Mouse (Mus musculus) intestine, embryonic 16.5 days (tissue): ENCODE data around the gene Alox12. TPM values are rescaled to one million over a fixed set of nuclear protein-coding genes. Genes with fewer than 3 reads are reported as not detected.

Source experiments
- ATAC-seq: fragments of 200-750 bp; cut with Nextera tagmentation; 2 replicates; pipeline ENCODE4 v1.8.0; 2017; ENCODE audit warnings: moderate TSS enrichment, moderate library complexity
- H3K27ac ChIP-seq: fragments of 300-500 bp; sonication (generic); 2 replicates; pipeline ENCODE4 v1.5.1; 2014; ENCODE audit warnings: mild to moderate bottlenecking, low read length
- H3K27me3 ChIP-seq: fragments of 300-500 bp; sonication (generic); replicated peaks from 2 replicates; pipeline ENCODE4 v1.6.1; 2014; ENCODE audit warnings: low read length, control low read depth, mixed read lengths; ENCODE audit not compliant: control insufficient read depth, insufficient read depth
- H3K36me3 ChIP-seq: fragments of 300-500 bp; sonication (generic); 2 replicates; pipeline ENCODE4 v1.6.1; 2014; ENCODE audit warnings: low read length, control low read depth; ENCODE audit not compliant: control insufficient read depth, insufficient read depth
- H3K4me1 ChIP-seq: fragments of 300-500 bp; sonication (generic); 2 replicates; pipeline ENCODE4 v1.6.1; 2014; ENCODE audit warnings: low read length, control low read depth, mixed read lengths; ENCODE audit not compliant: control insufficient read depth, insufficient read depth
- H3K4me2 ChIP-seq: fragments of 300-500 bp; sonication (generic); 2 replicates; pipeline ENCODE4 v1.6.1; 2014; ENCODE audit warnings: low read depth, low read length, control low read depth
- H3K4me3 ChIP-seq: fragments of 300-500 bp; sonication (generic); 2 replicates; pipeline ENCODE4 v1.5.1; 2014; ENCODE audit warnings: mild to moderate bottlenecking, low read length
- H3K9ac ChIP-seq: fragments of 300-500 bp; sonication (generic); 2 replicates; pipeline ENCODE4 v1.6.1; 2014; ENCODE audit warnings: low read depth, low read length
- H3K9me3 ChIP-seq: fragments of 300-500 bp; sonication (generic); 2 replicates; pipeline ENCODE4 v1.6.1; 2016; ENCODE audit warnings: low read length, control low read depth; ENCODE audit not compliant: control insufficient read depth
- WGBS: fragments of 180-500 bp; shearing (Covaris S2); extraction: QIAGEN DNeasy Blood & Tissue Kit; methylation state at CpG from one replicate; pipeline ENCODE4 v1.1.7; 2014; 5-methylcytosine and 5-hydroxymethylcytosine counted together
- polyA plus RNA-seq: library from polyadenylated mRNA; unstranded; fragments of >200 nt; fragmentation: Nextera tagmentation; extraction: Ambion mirVana; gene quantifications from 2 replicates; pipeline ENCODE4 v1.2.1, GENCODE M21; 2015

Alox12 gene
- polyA plus RNA-seq, 1 experiment from 2014 or later: 1.8 TPM

GRCm38 (mm10) chr11:70211972-70212371 lies 43.2 kb downstream of the Alox12 start:
- Histone ChIP-seq H3K4me1 (peaks cover 9% of the 10 kb centered on the region), H3K9me3 (no peaks in the 10 kb centered on the region), H3K9ac (no peak overlapping the region), H3K4me2 (no peak overlapping the region), H3K27ac (no peak overlapping the region), H3K4me3 (no peak overlapping the region), H3K36me3 (no peaks in the 10 kb centered on the region), H3K27me3 (peaks cover 26% of the 10 kb centered on the region)
- WGBS: 84% methylated on average over 6 of the region's 6 CpGs
- no peak for ATAC-seq

- no peak for ATAC-seq
- H3K4me1 ChIP-seq: peaks cover 9% of the 10 kb centered on the region
- no peak overlapping the region for H3K9ac ChIP-seq
- H3K27me3 ChIP-seq: peaks cover 19% of the 10 kb centered on the region
- 88% methylated on average over 2 of the region's 2 CpGs for WGBS
- H3K4me3 ChIP-seq: no peak overlapping the region
- H3K9me3 ChIP-seq: no peaks in the 10 kb centered on the region
- H3K27ac ChIP-seq: no peak overlapping the region
- H3K4me2 ChIP-seq: no peak overlapping the region
- no peaks in the 10 kb centered on the region for H3K36me3 ChIP-seq
Observed at GRCm38 (mm10) chr11:70210681-70211080, 44.5 kb downstream of the Alox12 start.

- WGBS: 71% methylated on average over 5 of the region's 5 CpGs
- no peak for ATAC-seq
Observed at GRCm38 (mm10) chr11:70208778-70209388, 46.3 kb downstream of the Alox12 start.

GRCm38 (mm10) chr11:70207283-70207682 lies 47.9 kb downstream of the Alox12 start:
- H3K36me3 ChIP-seq: no peaks in the 10 kb centered on the region
- WGBS: 81% methylated on average over 7 of the region's 7 CpGs
- no peak for ATAC-seq
- no peaks in the 10 kb centered on the region for H3K4me1 ChIP-seq
- no peak overlapping the region for H3K4me3 ChIP-seq
- H3K4me2 ChIP-seq: no peak overlapping the region
- H3K9ac ChIP-seq: no peak overlapping the region
- no peaks in the 10 kb centered on the region for H3K9me3 ChIP-seq
- H3K27me3 ChIP-seq: no peaks in the 10 kb centered on the region
- no peak overlapping the region for H3K27ac ChIP-seq

More at GRCm38 (mm10) chr11:70208778-70209388, 46.3 kb downstream of the Alox12 start:
- no peak overlapping the region for H3K27ac ChIP-seq
- H3K4me2 ChIP-seq: no peak overlapping the region
- no peak overlapping the region for H3K4me3 ChIP-seq
- H3K4me1 ChIP-seq: no peaks in the 10 kb centered on the region; the same call in 1 of the 2 replicates
- peaks cover 3% of the 10 kb centered on the region for H3K27me3 ChIP-seq
- H3K9me3 ChIP-seq: no peaks in the 10 kb centered on the region
- no peaks in the 10 kb centered on the region for H3K36me3 ChIP-seq
- H3K9ac ChIP-seq: no peak overlapping the region

- no peaks in the 10 kb centered on the region for H3K36me3 ChIP-seq
- ATAC-seq: no peak
- H3K9ac ChIP-seq: no peak overlapping the region
- H3K4me1 ChIP-seq: no peaks in the 10 kb centered on the region
- 87% methylated on average over 2 of the region's 2 CpGs for WGBS
- H3K4me3 ChIP-seq: no peak overlapping the region
- H3K27ac ChIP-seq: no peak overlapping the region
- no peaks in the 10 kb centered on the region for H3K27me3 ChIP-seq
- no peaks in the 10 kb centered on the region for H3K9me3 ChIP-seq
- H3K4me2 ChIP-seq: no peak overlapping the region
Observed at GRCm38 (mm10) chr11:70206801-70207200, 48.4 kb downstream of the Alox12 start.

- Histone ChIP-seq H3K9ac (no peak overlapping the region), H3K27me3 (no peaks in the 10 kb centered on the region), H3K4me2 (no peak overlapping the region), H3K9me3 (no peaks in the 10 kb centered on the region), H3K4me1 (no peaks in the 10 kb centered on the region), H3K4me3 (no peak overlapping the region), H3K36me3 (no peaks in the 10 kb centered on the region), H3K27ac (no peak overlapping the region)
- ATAC-seq: no peak
- 42% methylated on average over 5 of the region's 5 CpGs for WGBS
Observed at GRCm38 (mm10) chr11:70201691-70202090, 53.5 kb downstream of the Alox12 start.

GRCm38 (mm10) chr11:70200036-70200608 lies 55.0 kb downstream of the Alox12 start:
- H3K4me2 ChIP-seq: no peak overlapping the region
- H3K9me3 ChIP-seq: no peaks in the 10 kb centered on the region
- H3K4me3 ChIP-seq: no peak overlapping the region
- H3K27ac ChIP-seq: no peak overlapping the region
- WGBS: 85% methylated on average over 5 of the region's 5 CpGs
- no peak for ATAC-seq
- no peaks in the 10 kb centered on the region for H3K27me3 ChIP-seq
- H3K9ac ChIP-seq: no peak overlapping the region
- no peaks in the 10 kb centered on the region for H3K4me1 ChIP-seq
- no peaks in the 10 kb centered on the region for H3K36me3 ChIP-seq

GRCm38 (mm10) chr11:70199107-70199506 lies 56.0 kb downstream of the Alox12 start:
- no peaks in the 10 kb centered on the region for H3K9me3 ChIP-seq
- H3K27ac ChIP-seq: no peak overlapping the region
- no peak overlapping the region for H3K4me3 ChIP-seq
- H3K4me2 ChIP-seq: no peak overlapping the region
- no peaks in the 10 kb centered on the region for H3K36me3 ChIP-seq
- H3K4me1 ChIP-seq: no peaks in the 10 kb centered on the region
- WGBS: 78% methylated on average over 8 of the region's 8 CpGs
- H3K27me3 ChIP-seq: no peaks in the 10 kb centered on the region
- ATAC-seq: no peak
- H3K9ac ChIP-seq: no peak overlapping the region

GRCm38 (mm10) chr11:70198332-70198731 lies 56.8 kb downstream of the Alox12 start:
- Histone ChIP-seq H3K4me3 (no peak overlapping the region), H3K27ac (no peak overlapping the region), H3K36me3 (no peaks in the 10 kb centered on the region), H3K9ac (no peak overlapping the region), H3K4me1 (no peaks in the 10 kb centered on the region), H3K4me2 (no peak overlapping the region), H3K27me3 (no peaks in the 10 kb centered on the region), H3K9me3 (no peaks in the 10 kb centered on the region)
- no peak for ATAC-seq
- 78% methylated on average over 3 of the region's 3 CpGs for WGBS
